Mouse (Mus musculus): Measurements from ENCODE around the gene Klf16.

DNA sequence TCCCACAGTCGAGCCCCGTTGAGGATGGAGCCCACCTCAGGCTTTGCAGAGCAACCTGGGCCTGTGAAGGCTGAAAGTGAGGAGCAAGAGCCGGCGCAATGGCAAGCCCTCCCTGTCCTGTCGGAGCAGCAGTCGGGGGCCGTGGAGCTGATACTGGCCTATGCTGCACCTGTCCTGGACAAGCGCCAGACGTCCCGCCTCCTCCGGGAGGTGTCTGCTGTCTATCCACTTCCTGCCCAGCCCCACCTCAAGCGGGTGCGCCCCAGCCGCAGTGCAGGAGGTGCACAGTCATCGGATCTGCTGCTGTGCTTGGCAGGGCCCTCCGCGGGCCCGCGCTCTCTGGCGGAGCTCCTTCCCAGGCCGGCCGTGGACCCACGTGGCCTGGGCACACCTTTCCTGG is 29.2 kb upstream of the Klf16 start:
- TF ChIP-seq EP300 (IDR thresholded peaks at IDR 0.05) (no peak), CTCF (IDR thresholded peaks at IDR 0.05) (no peak)

Measured in lung, postnatal 0 days (tissue).